Mouse (Mus musculus): ENCODE measurements around the gene Bik. TPM values are rescaled to one million over a fixed set of nuclear protein-coding genes. Genes with fewer than 3 reads are reported as not detected.

Gene Bik
- total RNA-seq, 4 experiments from 2014 or later = 0.40 to 0.66 (median 0.47) TPM; not detected in 1

DNA sequence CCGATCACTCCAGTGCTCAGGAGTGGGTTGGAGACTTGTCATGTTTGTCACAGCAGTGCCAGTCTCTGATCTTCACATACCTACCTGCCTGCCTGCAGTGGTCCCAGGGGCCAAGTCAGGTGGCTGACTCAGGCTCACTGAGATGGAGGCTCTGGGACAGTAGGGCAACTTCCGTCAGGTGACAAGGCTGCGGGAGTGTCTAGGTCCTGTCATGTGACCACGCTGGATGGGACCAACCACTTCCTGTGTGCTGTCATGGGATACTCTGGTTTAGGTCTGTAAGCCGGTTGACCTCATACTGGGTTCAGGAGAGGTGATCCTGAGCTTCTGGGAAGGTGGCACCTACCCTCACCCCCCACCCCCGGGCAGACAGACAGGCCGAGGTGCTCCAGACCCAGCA, 19.4 kb downstream of the Bik start:
- DNase-seq (ENCODE audit: low spot score in 2 of 2) = no peak

DNA sequence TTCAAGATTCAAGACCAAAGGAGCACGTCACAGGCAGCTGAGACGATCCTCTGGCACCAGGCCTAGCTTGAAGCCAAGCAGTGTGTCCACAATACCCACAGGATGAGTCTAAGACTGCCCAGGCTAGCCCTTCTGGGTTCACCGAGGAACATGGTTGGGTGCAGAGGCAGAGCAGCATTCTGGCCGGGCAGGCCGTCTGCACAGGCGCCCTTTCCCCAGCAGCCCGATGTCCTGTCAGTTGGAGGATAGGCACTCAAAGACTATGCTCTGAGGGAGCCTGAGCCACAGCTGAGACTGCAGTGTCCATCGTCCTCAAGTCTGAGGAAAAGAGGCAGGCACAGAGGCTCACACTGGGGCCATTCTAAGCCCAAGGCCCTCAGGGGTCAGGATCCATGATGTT, 20.5 kb downstream of the Bik start:
- DNase-seq (ENCODE audit: low spot score in 2 of 2) = no peak

- no peak for DNase-seq (ENCODE audit: low spot score in 2 of 2)
Measured at GRCm38 (mm10) chr15:83550137-83550536, 23.5 kb downstream of the Bik start.

DNA sequence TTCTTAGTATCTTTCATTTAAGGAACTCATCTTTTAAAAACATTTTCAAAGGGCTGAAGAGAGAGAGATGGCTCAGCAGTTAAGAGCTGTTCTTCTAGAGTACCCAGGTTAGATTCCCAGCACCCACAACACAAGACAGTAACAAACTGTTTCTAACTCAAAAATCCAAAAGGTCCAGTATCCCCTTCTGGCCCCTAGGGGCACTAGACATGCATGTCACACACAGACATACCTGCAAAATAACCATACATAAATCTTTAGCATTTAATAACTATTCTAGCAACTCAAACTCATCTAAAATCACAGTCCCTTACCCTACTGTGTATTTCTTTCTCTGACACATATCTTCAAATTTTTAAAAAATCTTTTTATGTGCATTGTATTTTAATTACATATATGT, 27.2 kb downstream of the Bik start:
- DNase-seq (ENCODE audit: low spot score in 2 of 2) = no peak

DNA sequence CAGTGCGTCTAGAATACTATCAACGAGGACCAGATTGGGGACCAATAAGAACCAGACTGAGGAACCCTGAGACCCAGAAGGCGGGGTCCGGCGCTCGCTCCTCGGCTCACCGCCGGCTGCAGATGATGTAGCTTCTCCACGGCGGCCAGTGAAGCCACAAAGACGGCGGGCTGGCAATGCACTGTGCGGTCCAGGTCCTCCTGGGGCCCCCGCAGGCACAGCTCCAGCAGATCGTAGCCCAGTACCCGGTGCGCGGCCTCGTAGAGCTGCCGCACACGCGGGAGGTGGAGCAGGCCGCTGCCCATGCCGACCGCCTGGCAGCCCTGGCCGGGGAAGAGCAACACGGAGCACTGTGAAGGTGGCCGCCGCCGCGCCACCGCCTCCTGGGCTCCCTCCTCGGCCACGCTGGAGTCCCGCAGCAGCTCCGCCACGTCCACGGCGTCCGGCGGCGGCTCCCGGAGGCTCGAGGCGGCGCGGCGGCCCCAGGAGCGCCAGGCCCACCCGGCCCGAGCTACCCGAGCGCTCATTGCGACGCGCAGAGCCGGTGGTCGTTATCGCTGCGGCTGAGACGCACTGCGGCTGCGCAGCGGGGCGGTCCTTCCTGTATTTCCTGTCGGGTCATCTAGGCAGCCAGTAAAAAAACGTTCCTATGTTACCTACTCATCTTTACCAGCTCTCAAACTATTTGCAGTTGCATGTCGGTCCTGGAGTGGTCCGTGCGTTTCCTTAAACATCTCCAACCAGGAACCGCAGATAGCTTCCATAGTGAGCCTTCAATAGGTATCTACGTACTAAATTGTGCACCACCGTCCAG, 28.7 kb downstream of the Bik start:
- peak; percentile 78 to 83 for DNase-seq (ENCODE audit: low spot score in 2 of 2)

DNA sequence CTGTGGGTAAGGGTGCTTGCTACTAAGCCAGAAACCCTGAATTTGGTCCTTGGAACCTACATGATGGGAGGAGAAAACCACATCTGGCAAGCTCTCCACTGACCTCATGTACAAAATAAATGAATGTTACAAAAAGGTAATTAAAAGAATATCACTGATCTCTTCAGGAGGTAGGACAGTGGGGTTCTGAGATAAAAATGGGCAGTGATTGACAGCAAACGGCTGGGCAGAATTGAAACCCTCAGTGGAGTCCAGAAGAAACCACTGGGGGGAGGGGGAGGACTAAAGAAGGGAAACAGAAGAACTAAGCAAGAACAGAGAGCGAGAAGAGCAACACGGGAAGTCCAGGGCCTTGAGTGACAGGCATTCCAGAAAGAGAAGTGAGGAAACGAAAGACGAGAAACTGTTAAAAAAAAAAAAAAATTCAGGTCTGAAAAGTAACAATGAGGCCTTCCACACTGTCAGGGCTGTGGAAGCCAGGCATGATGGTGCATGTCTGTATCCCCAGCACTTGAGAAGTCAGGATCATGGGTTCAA, 34.3 kb downstream of the Bik start:
- no peak for DNase-seq (ENCODE audit: low spot score in 2 of 2)

DNA sequence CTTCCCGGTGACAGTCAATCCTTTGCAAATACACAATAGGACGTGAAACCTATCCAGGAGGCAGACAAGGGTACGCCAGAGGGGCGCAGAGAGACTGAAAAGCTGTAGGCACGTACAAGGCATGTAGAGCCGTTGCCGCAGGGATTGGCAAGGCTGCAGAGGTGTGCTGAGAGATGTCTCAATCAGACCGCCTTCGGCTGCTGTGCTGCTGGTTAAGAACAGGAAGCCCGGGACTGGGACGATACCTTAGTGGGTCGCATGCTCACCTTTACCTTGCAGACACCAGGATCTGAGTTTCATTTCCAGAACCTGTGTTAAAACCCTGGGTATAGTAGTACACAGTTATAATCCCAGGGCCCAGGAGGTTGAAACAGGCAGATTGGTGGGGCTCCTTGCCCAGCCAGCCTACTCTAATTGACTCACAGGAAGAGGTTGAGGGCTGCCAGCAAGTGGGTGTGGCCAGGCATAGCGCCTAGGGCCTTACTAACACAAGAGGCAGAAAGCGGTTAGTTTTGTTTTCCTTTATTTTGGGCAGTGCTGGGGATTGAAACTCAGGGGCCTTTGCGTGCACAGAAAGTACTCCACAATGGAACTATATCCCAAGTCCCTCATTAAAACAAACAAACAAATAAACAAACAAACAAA, 36.1 kb downstream of the Bik start:
- DNase-seq (ENCODE audit: low spot score in 2 of 2) = peak; percentile 73 to 75

DNA sequence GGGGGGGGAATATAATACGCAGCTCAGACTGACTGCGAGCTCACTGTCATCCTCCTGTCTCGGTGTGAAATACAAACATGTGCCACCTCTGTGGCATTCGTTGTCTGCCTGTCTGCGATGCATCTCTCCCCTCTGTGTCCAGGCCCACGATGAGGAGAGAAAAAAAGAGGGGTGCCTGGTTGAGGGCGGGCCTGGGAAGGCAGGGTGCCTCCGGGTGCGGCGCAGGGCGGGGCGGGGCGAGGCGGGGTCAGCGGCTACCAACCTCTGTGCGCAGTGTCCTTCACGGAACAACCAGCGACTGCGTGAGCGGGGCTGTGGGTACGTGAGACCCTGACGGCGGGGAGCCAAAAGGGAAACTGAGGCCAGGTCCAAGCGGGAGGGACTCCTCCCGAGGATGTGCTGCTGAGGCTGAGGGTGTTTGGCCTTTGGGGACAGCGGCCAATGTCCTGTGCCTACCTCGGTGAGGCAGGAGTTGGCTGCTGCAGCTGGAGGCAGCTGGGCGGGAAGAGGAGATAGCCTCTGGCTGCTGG, 36.7 kb downstream of the Bik start, which contains the start of the genes Tspo and Mcat:
TSS of gene Tspo (plus strand) at position 266 of the 530 bp plus-strand sequence.
TSS of gene Mcat (minus strand) at position 461 of the 530 bp plus-strand sequence.
- no peak for DNase-seq (ENCODE audit: low spot score in 2 of 2)

- DNase-seq (ENCODE audit: low spot score in 2 of 2) = no peak
Measured at GRCm38 (mm10) chr15:83563857-83564651, 37.4 kb downstream of the Bik start.

DNA sequence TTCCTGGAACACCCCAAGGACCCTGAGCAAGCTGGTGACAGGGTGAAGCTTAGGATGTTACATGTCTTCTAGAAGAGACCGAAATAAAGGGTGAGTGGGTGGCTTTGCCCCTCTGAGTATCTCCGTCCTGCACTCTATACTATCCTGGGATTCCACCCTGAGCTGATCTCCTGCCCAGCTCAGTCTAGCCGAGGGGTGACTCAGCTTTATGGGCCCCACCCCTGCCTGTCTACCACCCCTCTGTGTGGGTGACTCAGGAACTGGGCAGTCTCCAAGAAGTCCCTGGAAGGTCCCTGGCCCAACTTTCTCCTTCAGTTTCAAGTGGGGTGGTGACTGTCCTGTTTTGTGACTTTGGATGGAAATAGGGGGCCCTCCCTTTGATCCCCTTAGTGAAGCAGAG, 38.8 kb downstream of the Bik start:
- no peak for DNase-seq (ENCODE audit: low spot score in 2 of 2)

DNA sequence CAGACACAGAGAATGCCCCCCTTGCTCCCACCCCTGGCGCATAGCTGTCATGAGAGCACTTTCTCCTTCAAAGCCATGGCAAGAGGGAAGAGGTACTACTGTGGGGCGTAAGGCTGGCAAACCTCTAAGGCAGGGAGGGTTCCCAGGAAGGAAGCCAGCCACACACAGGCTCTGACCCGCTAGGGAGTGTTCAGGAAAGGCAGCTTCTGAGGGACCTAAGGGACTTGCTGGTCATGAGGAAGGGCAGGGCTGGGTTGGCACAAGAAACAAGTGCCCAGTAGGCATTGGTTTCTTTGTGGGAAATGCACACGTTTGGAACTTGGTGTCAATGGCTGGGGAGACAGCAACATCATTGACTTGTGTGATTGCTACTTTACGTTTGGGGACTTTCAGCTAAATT, 39.3 kb downstream of the Bik start:
- DNase-seq (ENCODE audit: low spot score in 2 of 2) = no peak

- no peak for DNase-seq (ENCODE audit: low spot score in 2 of 2)
Measured at GRCm38 (mm10) chr15:83567728-83568127, 41.1 kb downstream of the Bik start.

GRCm38 (mm10) chr15:83568544-83568943, 41.9 kb downstream of the Bik start:
- no peak for DNase-seq (ENCODE audit: low spot score in 2 of 2)

DNA sequence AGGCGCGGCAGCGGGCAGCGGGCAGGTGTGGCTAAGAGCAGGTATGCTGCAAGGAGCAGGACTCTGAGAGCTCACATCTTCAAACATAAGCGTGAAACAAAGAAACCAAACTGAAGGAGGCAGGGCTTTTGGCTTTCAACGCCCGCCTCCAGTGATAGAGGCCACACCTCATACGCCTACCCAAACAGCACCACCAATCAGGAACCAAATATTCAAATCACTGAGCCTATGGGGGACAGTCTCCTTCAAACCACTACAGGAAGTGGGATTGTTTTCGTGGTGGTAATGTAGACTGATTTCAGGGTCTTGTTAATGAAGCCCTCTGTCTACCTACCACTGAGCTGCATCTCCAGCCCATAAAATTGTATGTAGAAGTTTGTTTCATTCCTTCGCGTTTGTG, 43.0 kb downstream of the Bik start:
- DNase-seq (ENCODE audit: low spot score in 2 of 2) = no peak

DNA sequence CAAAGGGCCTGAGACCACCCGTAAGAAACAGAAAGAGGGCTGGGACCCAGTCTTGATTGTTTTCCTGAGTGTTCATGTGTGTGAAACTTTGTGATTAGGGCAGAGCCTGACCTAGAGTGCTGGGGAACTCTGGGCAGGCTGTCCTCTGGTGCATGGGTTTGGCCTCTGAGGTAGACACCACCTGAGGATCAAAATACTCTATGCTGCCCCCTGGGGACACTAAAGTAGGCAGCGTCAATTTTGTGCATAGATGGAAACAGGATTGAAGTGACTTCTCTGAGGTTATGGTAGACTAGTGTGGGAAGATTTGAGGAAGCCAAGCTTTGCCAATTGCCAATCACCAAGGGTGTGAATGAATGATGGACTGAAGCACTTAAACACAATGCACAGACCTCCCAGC, 44.0 kb downstream of the Bik start:
- no peak for DNase-seq (ENCODE audit: low spot score in 2 of 2)

- DNase-seq (ENCODE audit: low spot score in 2 of 2) = no peak
Measured at GRCm38 (mm10) chr15:83571636-83572035, 45.0 kb downstream of the Bik start.

- no peak for DNase-seq (ENCODE audit: low spot score in 2 of 2)
Measured at GRCm38 (mm10) chr15:83572132-83572531, 45.5 kb downstream of the Bik start.

- no peak for DNase-seq (ENCODE audit: low spot score in 2 of 2)
Measured at GRCm38 (mm10) chr15:83573606-83574005, 46.9 kb downstream of the Bik start.

DNA sequence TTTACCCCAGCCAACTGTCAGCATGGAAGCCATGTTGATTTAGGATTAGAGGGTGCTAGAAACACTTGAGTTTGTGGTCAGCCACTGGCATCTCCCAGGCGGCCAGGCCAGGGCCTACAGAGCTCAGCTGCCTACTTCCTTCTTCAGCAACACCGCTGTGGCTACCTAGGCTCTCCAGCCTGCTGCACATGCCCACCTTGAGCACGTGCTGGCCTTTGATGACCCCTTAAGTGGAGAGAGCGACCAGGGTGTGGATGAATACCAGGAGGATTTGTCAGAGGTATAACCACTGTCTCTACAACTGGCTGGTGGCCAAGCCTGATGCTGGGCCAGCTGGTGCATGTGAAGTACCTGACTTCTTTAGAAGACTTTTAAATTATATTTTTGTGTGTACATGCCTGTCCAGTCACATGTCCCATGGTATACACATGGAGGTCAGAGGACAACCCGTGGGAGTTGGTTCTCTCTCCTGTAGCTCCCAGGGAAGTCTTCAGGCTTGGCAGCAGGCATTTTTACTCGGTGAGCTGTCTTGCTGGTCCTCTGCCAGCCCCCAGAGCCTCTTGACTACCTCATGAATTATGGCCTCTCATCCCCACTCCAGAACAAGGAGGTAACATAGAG, 48.2 kb downstream of the Bik start:
- no peak for DNase-seq (ENCODE audit: low spot score in 2 of 2)

- DNase-seq (ENCODE audit: low spot score in 2 of 2) = no peak
Measured at GRCm38 (mm10) chr15:83575543-83575942, 48.9 kb downstream of the Bik start.

DNA sequence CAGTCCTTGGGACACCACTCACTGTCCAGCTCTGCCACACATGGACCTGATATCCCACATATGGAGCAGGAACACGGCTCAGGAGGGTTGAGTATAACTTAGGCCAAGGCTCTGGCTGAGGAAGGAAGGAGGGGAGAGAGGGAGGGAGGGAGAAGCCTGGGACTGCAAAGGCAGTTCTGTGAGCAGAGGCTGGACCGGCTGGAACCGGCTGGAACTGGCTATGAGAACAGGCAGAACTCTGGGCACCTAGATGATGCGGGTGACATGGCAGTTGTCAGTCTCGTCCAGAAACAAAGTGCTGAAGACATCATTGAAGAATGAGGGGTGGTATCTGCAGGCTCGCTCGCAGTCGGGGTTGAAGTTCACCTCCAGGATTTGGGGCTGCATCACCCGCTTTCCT, 50.0 kb downstream of the Bik start:
- no peak for DNase-seq (ENCODE audit: low spot score in 2 of 2)

All from layer of hippocampus, adult 8-10 months (tissue).